Mouse (Mus musculus) macrophage (primary cell): ENCODE measurements around the gene Krtap1-4. TPM values are rescaled to one million over a fixed set of nuclear protein-coding genes. Genes with fewer than 3 reads are reported as not detected.
"Not testable (repeated sequence)": the region's sequence is repeated elsewhere in the genome, so short reads cannot be mapped to it uniquely, and the experiment has no call there.

Source experiments
- H3K27ac ChIP-seq: fragments of 350-480 bp; formaldehyde crosslinking; 2 replicates; pipeline ENCODE4 v1.9.0; 2021
- H3K36me3 ChIP-seq: fragments of 350-480 bp; formaldehyde crosslinking; 2 replicates; pipeline ENCODE4 v1.9.0; 2021; ENCODE audit errors: inconsistent target
- H3K4me3 ChIP-seq: fragments of 350-480 bp; formaldehyde crosslinking; 2 replicates; pipeline ENCODE4 v1.9.0; 2021; ENCODE audit errors: inconsistent target
- H3K79me2 ChIP-seq: fragments of 350-480 bp; formaldehyde crosslinking; 2 replicates; pipeline ENCODE4 v1.9.0; 2021; ENCODE audit errors: inconsistent target
- WGBS: methylation state at CpG from one replicate; pipeline ENCODE4 v1.1.7; 2026; ENCODE audit warnings: inconsistent platforms; ENCODE audit not compliant: missing documents; 5-methylcytosine and 5-hydroxymethylcytosine counted together
- polyA plus RNA-seq: library from polyadenylated mRNA; stranded (reverse); fragments of 250-400 nt; gene quantifications from 3 replicates; pipeline ENCODE4 v1.2.4, GENCODE M21; 2018; ENCODE audit warnings: inconsistent platforms
- total RNA-seq, 78 experiments: library from RNA; depleted of rRNA; stranded (reverse); fragments of 250-400 nt; gene quantifications; 1 replicate in 9 of 78; 2 replicates in 24 of 78; 3 replicates in 43 of 78; 4 replicates in 2 of 78; pipeline ENCODE4 v1.2.4; 2018; ENCODE audit warnings: inconsistent platforms in 56 of 78

The Krtap1-4 gene
- not detected for total RNA-seq (2018; cell fraction: chromatin; rRNA removed)
- total RNA-seq (2018; cell fraction: cytosol; rRNA removed), result not detected
- not detected for total RNA-seq (2018; cell fraction: nucleus; rRNA removed)
- polyA plus RNA-seq, result not detected in 3 replicates

- Histone ChIP-seq H3K36me3 (no peaks in the 10 kb centered on the region), H3K79me2 (no peaks in the 10 kb centered on the region), H3K4me3 (no peak within 1 kb of the TSS), H3K27ac (no peak within 1 kb of the TSS)
- WGBS, result 86% methylated on average over 5 of the region's 5 CpGs
These were observed at the start of gene Krtap1-4 for GRCm38 (mm10) chr11:99583245-99583704. Gene Krtap1-4, minus strand, starts transcription at chr11:99583654.

- 81% methylated on average over 3 of the region's 3 CpGs for WGBS
- Histone ChIP-seq H3K79me2 (no peaks in the 10 kb centered on the region), H3K27ac (no peak overlapping the region), H3K4me3 (no peak overlapping the region), H3K36me3 (no peaks in the 10 kb centered on the region)
These were observed 47.4 kb upstream of the Krtap1-4 start for GRCm38 (mm10) chr11:99630890-99631289.

- Histone ChIP-seq H3K27ac (no peak within 1 kb of the TSS), H3K36me3 (no peaks in the 10 kb centered on the region), H3K4me3 (no peak within 1 kb of the TSS), H3K79me2 (no peaks in the 10 kb centered on the region)
- 78% methylated on average over 4 of the region's 4 CpGs for whole genome bisulfite sequencing
These were observed 44.7 kb upstream of the Krtap1-4 start, which contains the start of gene Krtap4-1 for GRCm38 (mm10) chr11:99628138-99628537. Gene Krtap4-1, minus strand, starts transcription at chr11:99628238.

- H3K36me3 ChIP-seq, result no peaks in the 10 kb centered on the region
- H3K4me3 ChIP-seq, result no peak within 1 kb of the TSS
- no peak within 1 kb of the TSS for H3K27ac ChIP-seq
- 83% methylated on average over 2 of the region's 2 CpGs for WGBS
- H3K79me2 ChIP-seq, result no peaks in the 10 kb centered on the region
These were observed 36.9 kb upstream of the Krtap1-4 start, which contains the start of gene Gm11562 for GRCm38 (mm10) chr11:99620335-99620734. Gene Gm11562, minus strand, starts transcription at chr11:99620435.

- no peaks in the 10 kb centered on the region for H3K36me3 ChIP-seq
- no peak within 1 kb of the TSS for H3K27ac ChIP-seq
- H3K4me3 ChIP-seq, result no peak within 1 kb of the TSS
- 70% methylated on average over 3 of the region's 3 CpGs for WGBS
- no peaks in the 10 kb centered on the region for H3K79me2 ChIP-seq
These were observed 31.4 kb upstream of the Krtap1-4 start, which contains the start of gene Krtap2-4 for GRCm38 (mm10) chr11:99614796-99615363. Gene Krtap2-4, minus strand, starts transcription at chr11:99614846.

GRCm38 (mm10) chr11:99610089-99610488 is 26.6 kb upstream of the Krtap1-4 start, which contains the start of gene Gm11937:
Gene Gm11937, minus strand, starts transcription at chr11:99610189.
- H3K27ac ChIP-seq, H3K36me3 ChIP-seq, H3K79me2 ChIP-seq, H3K4me3 ChIP-seq: not testable (repeated sequence)
- 73% methylated on average over 1 of the region's 2 CpGs for WGBS

GRCm38 (mm10) chr11:99609126-99609525 is 25.7 kb upstream of the Krtap1-4 start:
- no peaks in the 10 kb centered on the region for H3K79me2 ChIP-seq
- no peak overlapping the region for H3K27ac ChIP-seq
- no peaks in the 10 kb centered on the region for H3K36me3 ChIP-seq
- WGBS, result 83% methylated on average over 1 of the region's 1 CpGs
- H3K4me3 ChIP-seq, result no peak overlapping the region

- 58% methylated on average over 1 of the region's 1 CpGs for WGBS
- H3K27ac ChIP-seq, H3K4me3 ChIP-seq, H3K36me3 ChIP-seq, H3K79me2 ChIP-seq: not testable (repeated sequence)
These were observed 19.8 kb upstream of the Krtap1-4 start, which contains the start of gene Gm11938 for GRCm38 (mm10) chr11:99603208-99603607. Gene Gm11938, minus strand, starts transcription at chr11:99603308.

- not testable (repeated sequence) for H3K79me2 ChIP-seq, H3K36me3 ChIP-seq, H3K27ac ChIP-seq, H3K4me3 ChIP-seq
- 73% methylated on average over 2 of the region's 6 CpGs for WGBS
These were observed 14.3 kb upstream of the Krtap1-4 start, which contains the start of gene Krtap9-3 for GRCm38 (mm10) chr11:99597742-99598141. Gene Krtap9-3, minus strand, starts transcription at chr11:99598105.

- Histone ChIP-seq H3K27ac (no peak within 1 kb of the TSS), H3K36me3 (no peaks in the 10 kb centered on the region), H3K79me2 (no peaks in the 10 kb centered on the region), H3K4me3 (no peak within 1 kb of the TSS)
- 91% methylated on average over 6 of the region's 6 CpGs for WGBS
These were observed 7.5 kb upstream of the Krtap1-4 start, which contains the start of gene Krtap1-3 for GRCm38 (mm10) chr11:99590981-99591380. Gene Krtap1-3, minus strand, starts transcription at chr11:99591339.

GRCm38 (mm10) chr11:99585096-99585495 is 1.6 kb upstream of the Krtap1-4 start:
- no peaks in the 10 kb centered on the region for H3K36me3 ChIP-seq
- WGBS, result 94% methylated on average over 7 of the region's 7 CpGs
- H3K79me2 ChIP-seq, result no peaks in the 10 kb centered on the region
- no peak overlapping the region for H3K27ac ChIP-seq
- H3K4me3 ChIP-seq, result no peak overlapping the region

GRCm38 (mm10) chr11:99581564-99581963 is 1.9 kb downstream of the Krtap1-4 start:
- H3K36me3 ChIP-seq, result no peaks in the 10 kb centered on the region
- 90% methylated on average over 5 of the region's 6 CpGs for WGBS
- no peak overlapping the region for H3K4me3 ChIP-seq
- no peak overlapping the region for H3K27ac ChIP-seq
- H3K79me2 ChIP-seq, result no peaks in the 10 kb centered on the region

GRCm38 (mm10) chr11:99581051-99581450 is 2.4 kb downstream of the Krtap1-4 start:
- no peaks in the 10 kb centered on the region for H3K36me3 ChIP-seq
- no peak overlapping the region for H3K4me3 ChIP-seq
- H3K27ac ChIP-seq, result no peak overlapping the region
- H3K79me2 ChIP-seq, result no peaks in the 10 kb centered on the region
- WGBS, result 89% methylated on average over 5 of the region's 5 CpGs

GRCm38 (mm10) chr11:99580636-99581035 is 2.8 kb downstream of the Krtap1-4 start, which contains the start of gene Krtap1-5:
Gene Krtap1-5, minus strand, starts transcription at chr11:99581016.
- H3K4me3 ChIP-seq, result no peak within 1 kb of the TSS
- no peaks in the 10 kb centered on the region for H3K36me3 ChIP-seq
- H3K27ac ChIP-seq, result no peak within 1 kb of the TSS
- WGBS, result 84% methylated on average over 6 of the region's 6 CpGs
- H3K79me2 ChIP-seq, result no peaks in the 10 kb centered on the region

- Histone ChIP-seq H3K79me2 (no peaks in the 10 kb centered on the region), H3K27ac (no peak overlapping the region), H3K36me3 (no peaks in the 10 kb centered on the region), H3K4me3 (no peak overlapping the region)
- whole genome bisulfite sequencing, result 2% methylated on average over 7 of the region's 7 CpGs
These were observed 9.3 kb downstream of the Krtap1-4 start for GRCm38 (mm10) chr11:99574106-99574505.
